Mouse (Mus musculus) heart, embryonic 14.5 days (tissue): ENCODE measurements around the gene Il18. TPM values are rescaled to one million over a fixed set of nuclear protein-coding genes. Genes with fewer than 3 reads are reported as not detected.

ENCODE experiments used
- ATAC-seq: fragments of 200-750 bp; cut with Nextera tagmentation; 2 replicates; pipeline ENCODE4 v1.8.0; 2017; ENCODE audit warnings: low read depth, moderate TSS enrichment; ENCODE audit not compliant: insufficient number of reproducible peaks, insufficient read depth, low FRiP score
- H3K27ac ChIP-seq, 2 experiments: fragments of 200-500 bp in 1 of 2; fragments of 300-500 bp in 1 of 2; sonication (generic) in 1 of 2; replicated peaks in 1 of 2; 2 replicates each; pipeline ENCODE4 v1.5.1; 2012 to 2014; ENCODE audit warnings: low read depth in 2 of 2, low read length in 2 of 2, control low read depth in 1 of 2, mild to moderate bottlenecking in 1 of 2, mixed read lengths in 1 of 2; ENCODE audit not compliant: control insufficient read depth in 1 of 2, insufficient read depth in 1 of 2
- H3K27me3 ChIP-seq: fragments of 300-500 bp; sonication (generic); 2 replicates; pipeline ENCODE4 v1.6.1; 2014; ENCODE audit warnings: mild to moderate bottlenecking, low read length, control low read depth; ENCODE audit not compliant: control insufficient read depth, insufficient read depth
- H3K36me3 ChIP-seq: fragments of 300-500 bp; sonication (generic); 2 replicates; pipeline ENCODE4 v1.6.1; 2014; ENCODE audit warnings: mild to moderate bottlenecking, control low read depth, low read length, mixed read lengths; ENCODE audit not compliant: control insufficient read depth, insufficient read depth
- H3K4me1 ChIP-seq, 2 experiments: fragments of 200-500 bp in 1 of 2; fragments of 300-500 bp in 1 of 2; sonication (generic) in 1 of 2; 2 replicates each; pipeline ENCODE4 v1.6.1; 2012 to 2014; ENCODE audit warnings: low read length in 2 of 2, control low read depth in 1 of 2, mixed read lengths in 1 of 2; ENCODE audit not compliant: control insufficient read depth in 2 of 2, insufficient read depth in 2 of 2
- H3K4me2 ChIP-seq: fragments of 300-500 bp; sonication (generic); 2 replicates; pipeline ENCODE4 v1.6.1; 2014; ENCODE audit warnings: mild to moderate bottlenecking, low read length
- H3K4me3 ChIP-seq, 2 experiments: fragments of 200-500 bp in 1 of 2; fragments of 300-500 bp in 1 of 2; sonication (generic) in 1 of 2; 2 replicates each; pipeline ENCODE4 v1.5.1; 2012 to 2014; ENCODE audit warnings: low read length in 2 of 2, mild to moderate bottlenecking in 2 of 2, control low read depth in 1 of 2, low read depth in 1 of 2, moderate library complexity in 1 of 2; ENCODE audit not compliant: control insufficient read depth in 1 of 2, insufficient read depth in 1 of 2
- H3K9ac ChIP-seq: fragments of 300-500 bp; sonication (generic); 2 replicates; pipeline ENCODE4 v1.6.1; 2014; ENCODE audit warnings: mild to moderate bottlenecking, low read length
- H3K9me3 ChIP-seq: fragments of 300-500 bp; sonication (generic); 2 replicates; pipeline ENCODE4 v1.6.1; 2016; ENCODE audit warnings: low read length, control low read depth; ENCODE audit not compliant: control insufficient read depth
- WGBS: fragments of 180-500 bp; shearing (Covaris S2); extraction: QIAGEN DNeasy Blood & Tissue Kit; methylation state at CpG from one replicate; pipeline ENCODE4 v1.1.7; 2014; 5-methylcytosine and 5-hydroxymethylcytosine counted together
- polyA plus RNA-seq: library from polyadenylated mRNA; unstranded; fragments of >200 nt; fragmentation: Nextera tagmentation; extraction: Ambion mirVana; gene quantifications from 2 replicates; pipeline ENCODE4 v1.2.1, GENCODE M21; 2014

The Il18 gene
- polyA plus RNA-seq, 1 experiment from 2014 or later, result 5.5 TPM

DNA sequence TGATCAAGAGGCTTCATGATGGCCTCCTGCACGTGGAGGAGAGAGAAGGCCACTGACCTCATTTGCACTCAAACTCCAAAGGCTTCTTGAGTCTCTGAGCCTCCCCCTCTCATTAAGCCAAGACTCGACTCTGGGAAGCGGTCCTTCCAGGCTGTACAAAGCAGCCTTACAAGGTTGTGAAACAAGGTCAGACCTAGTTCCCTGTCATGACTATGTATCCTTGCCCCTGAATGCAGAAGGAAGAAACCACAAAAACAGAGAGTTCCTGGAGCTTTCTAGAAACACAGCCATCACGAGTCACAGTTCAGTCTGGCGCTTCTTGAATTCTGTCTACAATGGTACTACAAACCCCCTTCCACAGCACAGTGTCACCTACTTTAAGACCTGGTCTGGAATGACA lies 32.1 kb upstream of the Il18 start:
- no peak overlapping the region for H3K4me3 ChIP-seq
- H3K36me3 ChIP-seq, result peaks cover 26% of the 10 kb centered on the region
- peaks cover 1 to 2% of the 10 kb centered on the region in 2 experiments; a peak in 1 of 4 replicates for H3K4me1 ChIP-seq
- no peaks in the 10 kb centered on the region for H3K27me3 ChIP-seq
- H3K27ac ChIP-seq, result no peak overlapping the region
- 80% methylated on average over 5 of the region's 5 CpGs for WGBS
- H3K4me2 ChIP-seq, result no peak overlapping the region
- no peak for ATAC-seq
- no peak overlapping the region for H3K9ac ChIP-seq
- H3K9me3 ChIP-seq, result no peaks in the 10 kb centered on the region

DNA sequence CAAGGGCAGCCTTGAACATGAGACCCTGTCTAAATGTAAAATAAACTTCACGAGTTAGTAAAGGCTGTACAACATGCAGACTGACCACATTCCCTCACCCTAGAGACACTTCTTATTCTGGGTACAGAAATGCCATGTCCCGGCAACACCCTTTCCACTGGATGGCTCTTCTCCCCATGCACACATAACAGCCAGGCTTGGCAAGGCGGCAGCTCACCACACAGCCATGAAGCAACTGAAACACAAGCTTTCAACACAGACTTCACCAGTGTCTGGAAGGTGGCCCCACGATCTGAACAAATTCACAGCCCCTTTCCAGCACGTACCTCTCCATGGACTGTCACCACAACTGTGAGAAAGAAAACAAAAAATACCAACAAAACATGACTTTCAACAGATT lies 29.7 kb upstream of the Il18 start:
- H3K27ac ChIP-seq, result no peak overlapping the region
- WGBS, result 91% methylated on average over 5 of the region's 5 CpGs
- no peak overlapping the region for H3K4me3 ChIP-seq
- no peaks in the 10 kb centered on the region for H3K9me3 ChIP-seq
- no peaks in the 10 kb centered on the region for H3K27me3 ChIP-seq
- no peak for ATAC-seq
- H3K36me3 ChIP-seq, result peaks cover 26% of the 10 kb centered on the region
- H3K4me2 ChIP-seq, result no peak overlapping the region
- no peak overlapping the region for H3K9ac ChIP-seq
- H3K4me1 ChIP-seq, result peaks cover 2 to 6% of the 10 kb centered on the region in 2 experiments; a peak in 2 of 4 replicates

DNA sequence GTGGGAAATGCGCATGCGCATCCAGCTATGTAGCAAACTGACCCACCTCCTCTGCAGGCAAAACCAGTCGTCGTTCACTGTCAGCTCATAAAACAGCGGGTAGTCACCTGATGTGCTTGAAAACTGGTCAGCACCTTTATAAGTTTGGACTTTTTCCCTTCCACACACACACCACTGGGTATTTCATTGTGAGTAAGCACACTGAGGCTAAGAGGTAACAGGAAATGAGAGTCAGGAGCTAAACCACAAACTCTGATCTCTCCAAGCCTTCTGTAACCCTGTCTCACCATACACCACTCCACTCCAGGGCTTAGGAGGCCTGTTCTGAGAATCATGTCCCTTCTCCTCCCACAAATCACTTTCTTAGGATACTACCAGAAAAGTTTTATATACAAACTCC lies 29.0 kb upstream of the Il18 start:
- Histone ChIP-seq H3K27ac (no peak overlapping the region), H3K4me2 (no peak overlapping the region), H3K4me1 (peaks cover 2 to 6% of the 10 kb centered on the region in 2 experiments; a peak in 2 of 4 replicates), H3K9me3 (no peaks in the 10 kb centered on the region), H3K27me3 (no peaks in the 10 kb centered on the region), H3K9ac (no peak overlapping the region), H3K4me3 (no peak overlapping the region), H3K36me3 (peaks cover 25% of the 10 kb centered on the region)
- no peak for ATAC-seq
- 87% methylated on average over 5 of the region's 5 CpGs for WGBS

DNA sequence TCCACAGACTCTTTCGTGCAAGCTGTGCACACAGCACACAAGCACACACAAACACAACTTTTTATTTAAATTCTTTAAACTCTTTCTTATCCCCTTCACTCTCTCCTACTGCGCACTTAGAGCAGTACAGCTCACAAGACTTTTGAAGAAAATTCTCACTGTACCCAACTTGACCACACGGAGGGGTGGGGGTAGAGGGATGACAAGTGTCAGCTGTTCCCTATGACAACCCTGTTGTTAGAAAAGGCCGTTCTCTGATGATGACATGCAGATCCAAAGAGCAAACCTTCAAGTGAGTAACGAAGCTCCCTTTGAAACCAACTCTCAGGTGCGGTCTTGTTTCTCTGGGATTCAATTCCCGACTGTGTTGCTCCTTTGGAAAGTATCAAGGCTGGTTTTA lies 26.8 kb upstream of the Il18 start:
- ATAC-seq, result no peak
- H3K9me3 ChIP-seq, result no peaks in the 10 kb centered on the region
- no peaks in the 10 kb centered on the region for H3K27me3 ChIP-seq
- 35% methylated on average over 7 of the region's 7 CpGs for WGBS
- H3K4me2 ChIP-seq, result peak overlapping the region; percentile 77
- H3K4me1 ChIP-seq, result peaks cover 2 to 6% of the 10 kb centered on the region in 2 experiments; a peak in 2 of 4 replicates
- H3K36me3 ChIP-seq, result peaks cover 12% of the 10 kb centered on the region
- peak overlapping the region; percentile 77 to 94 for H3K4me3 ChIP-seq
- H3K9ac ChIP-seq, result peak overlapping the region; percentile 85
- H3K27ac ChIP-seq, result no peak overlapping the region

DNA sequence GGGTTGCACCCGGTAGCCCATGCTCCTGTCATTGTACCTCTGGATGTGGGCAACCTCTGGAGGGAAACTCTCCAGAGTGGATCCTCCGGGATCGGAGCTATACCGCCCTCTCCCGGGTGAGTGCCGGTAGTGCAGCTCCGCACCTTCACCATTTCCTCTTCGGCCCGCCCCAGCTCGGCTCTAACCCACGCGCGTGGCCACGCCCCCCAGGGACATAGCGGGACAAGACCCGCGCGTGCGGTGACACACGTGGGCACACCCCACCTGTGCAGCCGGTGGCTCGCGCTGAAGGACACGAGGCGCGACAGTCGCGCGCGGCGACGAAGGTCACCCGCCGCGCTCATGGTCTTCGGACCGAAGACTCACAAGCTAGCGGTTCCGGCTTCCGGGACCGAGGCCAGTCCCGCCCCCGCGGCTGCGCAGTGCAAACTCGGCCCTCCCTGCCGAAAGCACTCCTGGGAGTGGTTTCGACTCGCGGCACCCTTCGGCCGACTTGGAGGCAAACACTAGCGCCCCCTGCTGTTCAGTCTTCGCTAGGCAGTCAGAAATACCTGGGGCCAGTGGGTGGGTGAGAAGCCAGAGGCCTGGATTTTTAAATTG lies 26.2 kb upstream of the Il18 start, which contains the start of gene Pts:
Gene Pts (minus strand): TSS at position 432 of the 600 bp plus-strand sequence.
- no peaks in the 10 kb centered on the region for H3K27me3 ChIP-seq
- peak within 1 kb of the TSS; percentile 85 for H3K9ac ChIP-seq
- under 1% methylated on average over 50 of the region's 54 CpGs for WGBS
- H3K27ac ChIP-seq, result peak within 1 kb of the TSS; percentile 79
- peak within 1 kb of the TSS; percentile 77 for H3K4me2 ChIP-seq
- H3K4me3 ChIP-seq, result peak within 1 kb of the TSS; percentile 77 to 94
- H3K36me3 ChIP-seq, result peaks cover 12% of the 10 kb centered on the region
- peaks cover 2 to 6% of the 10 kb centered on the region in 2 experiments; a peak in 2 of 4 replicates for H3K4me1 ChIP-seq
- ATAC-seq, result peak; percentile 98
- no peaks in the 10 kb centered on the region for H3K9me3 ChIP-seq

DNA sequence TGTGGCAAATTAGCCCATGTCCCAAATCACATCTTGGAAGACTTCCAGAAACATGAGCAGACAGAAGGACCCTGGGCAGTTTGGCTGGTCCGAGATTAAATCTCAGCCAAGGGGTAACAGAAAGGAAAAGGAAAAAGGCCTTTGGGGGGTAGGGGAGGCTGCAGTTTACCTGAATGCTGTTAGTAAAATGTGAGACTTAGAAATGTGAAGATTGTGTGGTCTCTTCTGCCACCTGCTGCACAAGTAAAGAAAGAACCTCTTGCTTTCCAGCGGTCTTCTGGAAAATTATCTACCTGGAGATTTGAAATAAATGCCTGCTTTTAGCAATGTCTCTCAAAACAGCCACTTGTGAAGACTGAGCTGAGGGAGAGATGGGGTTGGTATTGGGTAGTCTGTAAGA lies 23.7 kb upstream of the Il18 start:
- H3K36me3 ChIP-seq, result no peaks in the 10 kb centered on the region
- no peak overlapping the region for H3K4me3 ChIP-seq
- no peak overlapping the region for H3K9ac ChIP-seq
- no peak overlapping the region for H3K27ac ChIP-seq
- no peak for ATAC-seq
- no peaks in the 10 kb centered on the region for H3K27me3 ChIP-seq
- peaks cover 2 to 6% of the 10 kb centered on the region in 2 experiments; a peak in 2 of 4 replicates for H3K4me1 ChIP-seq
- 28% methylated on average over 2 of the region's 2 CpGs for WGBS
- H3K4me2 ChIP-seq, result no peak overlapping the region
- no peaks in the 10 kb centered on the region for H3K9me3 ChIP-seq

DNA sequence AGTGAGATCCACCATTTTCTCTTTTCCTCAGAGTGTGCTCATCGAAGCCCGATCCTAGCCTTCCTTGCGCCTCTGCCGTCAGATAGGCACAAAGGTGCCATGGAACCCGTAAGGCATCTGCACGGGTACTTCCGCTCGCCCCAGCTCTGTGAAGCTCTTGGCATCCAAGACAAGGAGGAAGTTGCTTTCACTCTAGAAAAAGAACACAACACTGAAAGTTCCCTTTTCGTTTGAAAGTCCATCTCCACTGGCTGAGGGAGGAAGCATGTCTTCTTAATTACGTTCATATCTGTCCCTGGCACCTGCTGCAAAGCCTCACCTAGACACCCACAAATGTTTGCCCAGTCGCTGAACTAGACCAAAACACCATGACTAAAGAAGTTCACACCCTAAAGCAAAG lies 21.3 kb upstream of the Il18 start:
- Histone ChIP-seq H3K9ac (no peak overlapping the region), H3K9me3 (no peaks in the 10 kb centered on the region), H3K4me3 (no peak overlapping the region), H3K4me2 (no peak overlapping the region), H3K36me3 (no peaks in the 10 kb centered on the region), H3K27me3 (no peaks in the 10 kb centered on the region), H3K4me1 (no peaks in the 10 kb centered on the region), H3K27ac (no peak overlapping the region)
- ATAC-seq, result no peak
- 70% methylated on average over 11 of the region's 11 CpGs for WGBS

DNA sequence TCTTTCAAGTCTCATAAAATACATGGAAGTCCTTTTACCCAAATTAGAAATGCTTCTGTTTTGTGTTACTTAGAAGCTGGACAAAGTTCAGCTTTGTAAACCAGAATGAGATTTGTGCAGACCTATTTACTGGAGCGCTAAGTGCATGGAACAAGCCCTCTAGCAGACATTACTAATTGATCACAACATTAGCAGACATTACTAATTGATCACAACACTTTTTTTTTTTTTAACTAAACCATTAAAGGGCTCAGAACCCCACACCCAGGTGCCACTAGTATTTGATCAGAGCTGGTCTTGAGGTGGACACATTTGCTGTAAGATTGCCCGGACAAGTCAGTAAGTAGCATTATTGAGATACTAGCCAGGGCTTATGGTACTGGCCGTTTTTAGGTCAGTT lies 20.8 kb upstream of the Il18 start:
- WGBS, result 74% methylated on average over 3 of the region's 3 CpGs
- H3K27me3 ChIP-seq, result no peaks in the 10 kb centered on the region
- ATAC-seq, result no peak
- no peaks in the 10 kb centered on the region for H3K9me3 ChIP-seq
- H3K27ac ChIP-seq, result no peak overlapping the region
- no peak overlapping the region for H3K9ac ChIP-seq
- no peak overlapping the region for H3K4me2 ChIP-seq
- H3K36me3 ChIP-seq, result no peaks in the 10 kb centered on the region
- no peak overlapping the region for H3K4me3 ChIP-seq
- no peaks in the 10 kb centered on the region for H3K4me1 ChIP-seq
